Mouse (Mus musculus) brain, embryonic 14.5 days (tissue): ENCODE results near the gene Nr2c2.

Source experiments
- CTCF ChIP-seq: fragments of 200-500 bp; IDR thresholded peaks from 2 replicates; pipeline ENCODE4 v1.5.1; 2012; ENCODE audit warnings: inconsistent platforms, mild to moderate bottlenecking, moderate library complexity, borderline replicate concordance; ENCODE audit not compliant: insufficient read depth, insufficient read length; ENCODE audit errors: extremely low read depth
- POLR2A ChIP-seq: fragments of 200-500 bp; IDR thresholded peaks from 2 replicates; pipeline ENCODE4 v1.6.1; 2012; ENCODE audit warnings: mild to moderate bottlenecking, inconsistent platforms, borderline replicate concordance; ENCODE audit not compliant: poor library complexity, insufficient read depth, insufficient read length, severe bottlenecking; ENCODE audit errors: extremely low read depth

DNA sequence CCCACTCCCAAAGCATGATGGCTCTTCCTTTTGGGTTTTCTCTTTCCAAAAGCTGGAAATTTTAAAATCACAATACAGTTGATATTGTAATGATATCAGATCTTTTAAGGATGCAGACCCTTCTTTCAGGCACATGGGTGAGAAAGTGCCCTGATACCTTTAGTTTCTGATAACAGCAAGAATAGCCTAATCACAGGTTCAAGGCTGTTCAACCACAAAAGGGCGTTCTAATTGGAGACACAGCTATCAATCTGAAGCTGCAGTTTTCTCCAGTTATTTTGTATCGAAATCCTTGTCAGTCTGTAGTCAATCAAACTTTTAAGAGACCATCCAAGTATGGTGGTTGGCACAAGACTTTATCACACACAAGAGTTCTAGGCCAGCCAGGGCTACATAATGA is 2.7 kb downstream of the Nr2c2 start:
- TF ChIP-seq CTCF = no peak
- TF ChIP-seq POLR2A = no peak
